Mouse (Mus musculus) small intestine, adult 2 months (tissue): Measurements from ENCODE around the gene Hist1h2ac. TPM values are rescaled to one million over a fixed set of nuclear protein-coding genes. Genes with fewer than 3 reads are reported as not detected.
"Not testable (repeated sequence)": the region's sequence is repeated elsewhere in the genome, so short reads cannot be mapped to it uniquely, and the experiment has no call there.

Source experiments
- H3K27ac ChIP-seq: fragments of 200-500 bp; 2 replicates; pipeline ENCODE4 v1.5.1; 2012; ENCODE audit warnings: low read depth, low read length, control low read depth, inconsistent platforms; ENCODE audit not compliant: insufficient read depth
- H3K27me3 ChIP-seq: fragments of 200-500 bp; 2 replicates; pipeline ENCODE4 v1.6.1; 2012; ENCODE audit warnings: mild to moderate bottlenecking, moderate library complexity, low read length, inconsistent platforms; ENCODE audit not compliant: control insufficient read depth, insufficient read depth
- H3K36me3 ChIP-seq: fragments of 200-500 bp; 2 replicates; pipeline ENCODE4 v1.6.1; 2012; ENCODE audit warnings: mild to moderate bottlenecking, low read length, control low read depth, inconsistent platforms; ENCODE audit not compliant: control insufficient read depth, insufficient read depth
- H3K4me1 ChIP-seq: fragments of 200-500 bp; 2 replicates; pipeline ENCODE4 v1.6.1; 2012; ENCODE audit warnings: low read length, inconsistent platforms, mixed read lengths; ENCODE audit not compliant: control insufficient read depth, insufficient read depth, insufficient read length
- H3K4me3 ChIP-seq: fragments of 200-500 bp; 2 replicates; pipeline ENCODE4 v1.5.1; 2012; ENCODE audit warnings: low read depth, mild to moderate bottlenecking, control low read depth, inconsistent platforms, low read length, moderate library complexity
- CTCF ChIP-seq: fragments of 200-500 bp; IDR thresholded peaks from 2 replicates; pipeline ENCODE4 v1.5.1; 2012; ENCODE audit warnings: low read depth, mild to moderate bottlenecking, control low read depth, inconsistent platforms, low read length, moderate library complexity, mixed read lengths; ENCODE audit not compliant: insufficient replicate concordance, insufficient read length; ENCODE audit errors: extremely low read depth
- POLR2A ChIP-seq: fragments of 200-500 bp; IDR thresholded peaks from 2 replicates; pipeline ENCODE4 v1.6.1; 2012; ENCODE audit warnings: low read depth, mild to moderate bottlenecking, control low read depth, inconsistent platforms, low read length, moderate library complexity
- WGBS: fragments of 180-500 bp; shearing (Covaris S2); methylation state at CpG from one replicate; pipeline ENCODE4 v1.1.7; 2018; 5-methylcytosine and 5-hydroxymethylcytosine counted together
- polyA plus RNA-seq: library from polyadenylated mRNA; depleted of rRNA; stranded (reverse); fragments of >200 nt; gene quantifications from 2 replicates; pipeline ENCODE4 v1.2.3, GENCODE M21; 2012

Hist1h2ac gene
- polyA plus RNA-seq, 1 experiment: 4.0 TPM

DNA sequence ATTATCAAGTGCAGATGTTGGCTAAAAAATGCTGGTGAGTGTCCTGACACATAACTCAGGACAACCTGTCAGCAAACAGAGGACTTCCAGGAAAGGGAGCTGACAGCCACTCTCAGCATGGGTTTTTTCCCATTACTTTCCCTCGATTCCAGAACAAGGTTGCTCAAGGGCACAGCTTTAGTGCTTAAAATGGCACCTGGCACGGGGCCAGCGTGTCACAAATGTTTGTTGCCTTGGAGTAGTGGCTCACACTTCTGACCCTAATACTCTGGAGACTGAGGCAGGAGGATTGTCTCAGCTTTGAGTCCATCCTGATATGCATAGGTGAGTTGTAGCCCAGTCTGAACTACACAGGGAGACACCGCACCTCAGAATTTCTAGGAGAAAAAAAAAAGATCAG lies 24.9 kb upstream of the Hist1h2ac start:
- no peak overlapping the region for H3K27ac ChIP-seq
- H3K36me3 ChIP-seq: no peaks in the 10 kb centered on the region
- H3K4me1 ChIP-seq: no peaks in the 10 kb centered on the region; the same call in 1 of the 2 replicates
- H3K27me3 ChIP-seq: no peaks in the 10 kb centered on the region
- TF ChIP-seq CTCF (no peak), POLR2A (no peak)
- 57% methylated on average over 4 of the region's 4 CpGs for whole genome bisulfite sequencing
- no peak overlapping the region for H3K4me3 ChIP-seq

DNA sequence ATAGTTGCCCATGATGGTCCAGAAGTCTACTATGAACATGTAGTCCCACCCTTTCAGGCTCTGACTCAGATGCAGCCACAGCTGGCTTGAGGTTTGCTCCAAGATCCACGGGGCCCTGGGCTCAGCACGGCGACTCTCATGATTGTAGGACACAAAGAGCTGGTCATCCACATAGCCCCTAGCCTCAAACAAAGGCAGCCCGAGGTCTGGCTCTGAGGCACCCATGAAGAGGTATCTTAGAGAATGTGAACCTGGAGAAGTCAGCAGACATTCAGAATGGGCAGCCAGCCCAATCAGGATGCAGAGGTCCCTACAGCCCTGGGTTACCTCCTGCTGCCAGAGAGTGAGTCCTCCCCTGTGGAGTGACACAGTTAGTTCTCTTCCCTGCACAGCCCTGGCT lies 24.3 kb upstream of the Hist1h2ac start:
- TF ChIP-seq POLR2A (no peak), CTCF (no peak)
- H3K4me3 ChIP-seq: no peak overlapping the region
- H3K27me3 ChIP-seq: no peaks in the 10 kb centered on the region
- H3K36me3 ChIP-seq: no peaks in the 10 kb centered on the region
- H3K27ac ChIP-seq: no peak overlapping the region
- 93% methylated on average over 4 of the region's 4 CpGs for WGBS
- no peaks in the 10 kb centered on the region; the same call in 1 of the 2 replicates for H3K4me1 ChIP-seq

DNA sequence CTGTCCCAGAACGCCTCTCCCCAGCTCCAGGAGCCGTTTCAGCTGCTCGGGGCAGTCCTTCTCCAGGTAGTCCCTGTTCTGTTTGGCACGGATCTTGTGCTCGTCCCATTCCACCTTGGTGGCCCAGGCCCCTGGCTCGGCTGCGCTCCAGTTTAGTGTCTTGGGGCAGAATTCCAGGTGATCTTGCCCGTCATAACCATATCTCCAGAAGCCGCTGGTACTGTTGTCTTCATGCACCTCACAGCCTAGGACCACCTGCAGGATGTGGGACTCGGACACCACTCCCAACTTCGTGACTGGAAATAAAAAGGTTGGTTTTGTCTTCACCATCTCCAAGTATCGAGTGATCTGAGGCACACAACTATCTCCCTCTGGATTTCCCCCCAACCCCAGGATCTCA lies 23.0 kb upstream of the Hist1h2ac start:
- no peak overlapping the region for H3K4me3 ChIP-seq
- no peaks in the 10 kb centered on the region for H3K27me3 ChIP-seq
- H3K4me1 ChIP-seq: peaks cover 2% of the 10 kb centered on the region; the same call in 1 of the 2 replicates
- no peak for TF ChIP-seq POLR2A
- no peak for TF ChIP-seq CTCF
- H3K27ac ChIP-seq: no peak overlapping the region
- H3K36me3 ChIP-seq: no peaks in the 10 kb centered on the region
- 91% methylated on average over 12 of the region's 12 CpGs for WGBS

DNA sequence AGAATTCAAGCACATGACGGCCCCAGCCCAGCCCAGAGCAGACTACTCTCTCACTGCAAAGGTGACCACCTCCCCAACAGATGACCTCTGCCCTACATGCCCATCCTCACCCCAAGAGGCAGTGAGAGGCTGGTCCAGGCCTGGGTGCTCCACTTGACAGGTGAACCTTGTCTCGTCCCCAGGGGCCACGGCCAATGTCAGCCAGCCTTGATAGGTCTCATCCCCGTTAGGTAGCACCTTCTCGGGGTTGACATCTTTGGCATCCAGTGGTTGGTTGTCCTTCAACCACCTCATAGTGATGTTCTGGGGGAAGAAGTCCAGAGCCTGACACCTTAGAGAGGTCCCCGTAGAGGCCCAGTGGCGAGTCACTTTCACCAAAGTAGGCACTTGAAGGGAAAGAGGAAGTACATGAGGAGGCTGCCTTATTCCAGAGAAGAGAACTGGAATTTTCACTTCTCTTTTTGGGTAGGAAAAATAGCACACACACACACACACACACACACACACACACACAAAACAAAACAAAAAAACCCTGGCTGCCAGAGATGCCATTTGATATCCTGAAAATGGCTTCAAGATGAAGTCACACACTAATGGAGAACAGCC lies 22.1 kb upstream of the Hist1h2ac start:
- Histone ChIP-seq H3K27me3 (no peaks in the 10 kb centered on the region), H3K36me3 (no peaks in the 10 kb centered on the region), H3K4me1 (peaks cover 2% of the 10 kb centered on the region; the same call in 1 of the 2 replicates), H3K4me3 (no peak overlapping the region), H3K27ac (no peak overlapping the region)
- WGBS: 90% methylated on average over 7 of the region's 7 CpGs
- no peak for TF ChIP-seq CTCF
- TF ChIP-seq POLR2A: no peak

DNA sequence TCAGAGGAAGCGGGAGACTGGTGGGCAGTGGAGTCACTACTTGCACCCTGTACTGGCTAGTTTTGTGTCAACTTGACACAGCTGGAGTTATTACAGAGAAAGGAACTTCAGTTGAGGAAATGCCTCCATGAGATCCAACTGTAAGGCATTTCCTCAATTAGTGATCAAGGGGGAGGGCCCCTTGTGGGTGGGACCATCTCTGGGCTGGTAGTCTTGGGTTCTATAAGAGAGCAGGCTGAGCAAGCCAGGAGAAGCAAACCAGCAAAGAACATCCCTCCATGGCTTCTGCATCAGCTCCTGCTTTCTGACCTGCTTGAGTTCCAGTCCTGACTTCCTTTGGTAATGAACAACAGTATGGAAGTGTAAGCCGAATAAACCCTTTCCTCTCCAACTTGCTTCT lies 19.1 kb upstream of the Hist1h2ac start:
- H3K27me3 ChIP-seq, H3K4me3 ChIP-seq, H3K36me3 ChIP-seq, H3K4me1 ChIP-seq, H3K27ac ChIP-seq: not testable (repeated sequence)
- 43% methylated on average over 2 of the region's 2 CpGs for WGBS

DNA sequence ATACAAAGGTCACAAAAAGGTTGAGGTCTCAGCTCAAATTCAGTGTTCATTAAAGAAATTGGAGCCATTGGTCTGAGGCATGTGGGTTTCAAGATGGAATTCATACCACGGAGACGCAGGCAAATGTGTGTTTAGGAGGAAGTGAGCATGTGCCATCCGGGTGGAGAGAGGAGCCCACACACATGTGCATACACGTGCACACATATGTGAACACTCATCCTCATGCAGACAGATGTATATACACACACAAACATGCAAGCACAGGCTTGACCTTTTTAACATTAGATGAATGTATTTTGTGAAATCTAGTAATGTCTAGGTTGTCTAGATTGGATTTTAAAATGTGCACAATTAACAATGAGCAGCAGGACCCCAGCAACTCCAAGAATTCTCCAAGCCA lies 18.5 kb upstream of the Hist1h2ac start:
- WGBS: 82% methylated on average over 4 of the region's 4 CpGs
- H3K4me1 ChIP-seq: peaks cover 2% of the 10 kb centered on the region; the same call in 1 of the 2 replicates
- TF ChIP-seq POLR2A (no peak), CTCF (no peak)

DNA sequence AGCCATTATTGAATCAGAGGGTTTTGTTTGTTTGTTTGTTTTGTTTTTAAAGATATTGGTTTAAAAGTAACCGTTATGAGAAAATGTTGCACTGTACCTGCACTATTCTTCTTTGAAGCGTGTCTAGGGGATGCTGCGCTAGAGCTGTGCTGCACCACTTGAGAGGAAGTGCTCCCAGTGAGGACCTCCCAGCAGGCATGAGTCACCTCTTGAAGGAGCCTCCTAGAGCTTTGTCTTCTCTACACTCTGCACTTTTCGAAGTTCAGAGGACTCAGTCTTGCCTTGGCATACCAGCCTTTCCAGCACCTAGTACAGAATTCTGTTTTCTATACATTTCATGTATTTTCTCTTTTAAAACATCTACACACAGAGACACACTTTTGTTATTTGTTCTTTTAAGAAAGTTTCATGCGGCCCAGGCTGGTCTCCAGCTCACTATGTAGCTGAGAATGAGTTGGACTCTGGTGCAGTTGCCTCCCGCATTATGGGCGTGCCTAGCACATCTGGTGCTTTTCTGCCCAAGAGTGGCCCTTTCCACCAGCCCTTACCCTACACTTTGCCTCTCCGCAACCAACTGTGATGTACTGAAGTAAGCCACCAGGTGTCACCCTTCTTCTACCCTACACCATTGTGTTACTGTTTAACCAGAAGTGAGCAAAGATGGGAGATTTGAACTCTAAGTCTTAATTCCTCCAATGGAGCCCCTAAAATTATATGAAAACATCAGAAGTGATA lies 17.2 kb upstream of the Hist1h2ac start:
- Histone ChIP-seq H3K4me1 (peaks cover 5% of the 10 kb centered on the region; the same call in 1 of the 2 replicates), H3K36me3 (no peaks in the 10 kb centered on the region), H3K27ac (no peak overlapping the region), H3K27me3 (no peaks in the 10 kb centered on the region), H3K4me3 (no peak overlapping the region)
- WGBS: 18% methylated on average over 8 of the region's 8 CpGs
- no peak for TF ChIP-seq POLR2A
- TF ChIP-seq CTCF: peak; percentile 61; the same call in 1 of the 2 replicates

More for the DNA sequence above, 18.5 kb upstream of the Hist1h2ac start:
- Histone ChIP-seq H3K36me3 (no peaks in the 10 kb centered on the region), H3K4me3 (no peak overlapping the region), H3K27ac (no peak overlapping the region), H3K27me3 (no peaks in the 10 kb centered on the region)

DNA sequence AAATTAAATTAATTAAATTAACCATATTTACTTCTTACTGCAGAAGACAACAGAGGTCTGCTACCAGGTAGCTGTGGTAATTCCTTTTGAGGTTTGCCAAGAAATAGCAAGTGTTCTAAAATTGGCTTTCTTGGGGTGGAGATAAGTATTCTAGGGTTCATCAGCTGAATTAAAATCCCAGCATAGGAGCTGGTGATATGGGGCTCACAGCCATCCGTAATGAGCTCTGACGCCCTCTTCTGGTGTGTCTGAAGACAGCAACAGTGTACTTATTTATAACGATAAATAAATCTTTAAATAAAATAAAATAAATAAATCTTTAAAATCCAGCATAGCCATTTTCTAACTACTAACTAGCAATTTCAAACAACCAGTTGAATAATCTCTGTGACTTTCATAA lies 16.0 kb upstream of the Hist1h2ac start:
- Histone ChIP-seq H3K27me3 (no peaks in the 10 kb centered on the region), H3K36me3 (no peaks in the 10 kb centered on the region; the same call in 1 of the 2 replicates), H3K27ac (no peak overlapping the region), H3K4me1 (peaks cover 5% of the 10 kb centered on the region; the same call in 1 of the 2 replicates), H3K4me3 (no peak overlapping the region)
- 64% methylated on average over 3 of the region's 3 CpGs for WGBS
- TF ChIP-seq CTCF: no peak
- TF ChIP-seq POLR2A: no peak
